In genomic region chr17:35929534-35929933, GRCm38 (mm10) we compare ENCODE assay signal across 24 mouse cellular contexts. TPM values are rescaled to one million over a fixed set of nuclear protein-coding genes. Genes with fewer than 3 reads are reported as not detected.
DNase-seq lines count a peak whose midpoint lies in the region; ATAC-seq and TF ChIP-seq lines count a peak whose summit lies in the region.
"Had no signal": no experiment of that assay in that cellular context is flagged by ENCODE, and none has a peak within 500 bp of the region (broad histone marks: within the 10 kb centered on the region; RNA-seq: fewer than 3 reads in every experiment).

No protein-coding gene starts in this region.

- H3K27ac ChIP-seq in heart, embryonic 10.5 days, result no peak overlapping the region
- no peak overlapping the region for H3K27ac ChIP-seq in liver, adult 2 months (replicated peaks; ENCODE audit: insufficient read depth, low read depth, low read length)
- no peak overlapping the region for H3K27ac ChIP-seq in liver, embryonic 11.5 days (ENCODE audit: low read depth, low read length)
- H3K27ac ChIP-seq in liver, embryonic 13.5 days, result peak overlapping the region; percentile 18; the same call in 1 of the 2 replicates
- H3K27ac ChIP-seq: embryonic facial prominence, embryonic 10.5 days; embryonic facial prominence, embryonic 12.5 days; forebrain, embryonic 13.5 days; forebrain, embryonic 15.5 days had no signal

- peaks cover 74% of the 10 kb centered on the region for H3K36me3 ChIP-seq in heart, embryonic 10.5 days
- H3K36me3 ChIP-seq in liver, adult 2 months (ENCODE audit: control insufficient read depth, insufficient read depth, low read length), result peaks cover 50% of the 10 kb centered on the region
- peaks cover 52% of the 10 kb centered on the region for H3K36me3 ChIP-seq in liver, embryonic 11.5 days (ENCODE audit: control insufficient read depth, insufficient read depth, low read length)
- peaks cover 77% of the 10 kb centered on the region for H3K36me3 ChIP-seq in liver, embryonic 13.5 days

- no peak overlapping the region for H3K9ac ChIP-seq in liver, adult 2 months (ENCODE audit: low read depth, low read length)
- H3K9ac ChIP-seq in liver, embryonic 11.5 days (ENCODE audit: low read depth, low read length), result no peak overlapping the region
- H3K9ac ChIP-seq in liver, embryonic 13.5 days, result no peak overlapping the region
- H3K9ac ChIP-seq: embryonic facial prominence, embryonic 12.5 days; forebrain, embryonic 13.5 days; forebrain, embryonic 15.5 days had no signal

- WGBS in heart, embryonic 10.5 days, result 94% methylated on average over 2 of the region's 2 CpGs
- WGBS in liver, adult 2 months, result 96% methylated on average over 2 of the region's 2 CpGs
- 85% methylated on average over 2 of the region's 2 CpGs for WGBS in liver, embryonic 11.5 days
- WGBS in liver, embryonic 13.5 days (ENCODE audit: insufficient replicate concordance), result 97% methylated on average over 2 of the region's 2 CpGs

- H3K27me3 ChIP-seq in heart, embryonic 10.5 days (ENCODE audit: insufficient read depth, poor library complexity, severe bottlenecking), result no peaks in the 10 kb centered on the region
- no peaks in the 10 kb centered on the region for H3K27me3 ChIP-seq in liver, adult 2 months (ENCODE audit: control insufficient read depth, insufficient read depth, low read length)
- H3K27me3 ChIP-seq in liver, embryonic 11.5 days (replicated peaks; ENCODE audit: control insufficient read depth, insufficient read depth, low read length), result no peaks in the 10 kb centered on the region
- no peaks in the 10 kb centered on the region for H3K27me3 ChIP-seq in liver, embryonic 13.5 days
- H3K27me3 ChIP-seq: CH12.LX; embryonic facial prominence, embryonic 12.5 days; forebrain, embryonic 13.5 days; forebrain, embryonic 15.5 days; Patski had no signal

- TF ChIP-seq CTCF in liver, adult 2 months (IDR thresholded peaks at IDR 0.05; ENCODE audit: low read depth, low read length), result no peak

- H3K4me1 ChIP-seq in heart, embryonic 10.5 days, result 0 out of 2 replicates have a peak, but pooled peaks cover 4% of the 10 kb centered on the region
- H3K4me1 ChIP-seq in liver, adult 2 months (ENCODE audit: control insufficient read depth, insufficient read depth, low read length), result no peaks in the 10 kb centered on the region
- peaks cover 27% of the 10 kb centered on the region for H3K4me1 ChIP-seq in liver, embryonic 11.5 days (replicated peaks; ENCODE audit: control insufficient read depth, insufficient read depth, low read length)
- H3K4me1 ChIP-seq in liver, embryonic 13.5 days (replicated peaks), result peaks cover 49% of the 10 kb centered on the region
- H3K4me1 ChIP-seq: embryonic facial prominence, embryonic 10.5 days; embryonic facial prominence, embryonic 12.5 days; forebrain, embryonic 13.5 days; forebrain, embryonic 15.5 days had no signal

- no peak overlapping the region for H3K4me3 ChIP-seq in heart, embryonic 10.5 days
- H3K4me3 ChIP-seq in liver, adult 2 months (ENCODE audit: insufficient read depth, low read depth, low read length), result no peak overlapping the region
- H3K4me3 ChIP-seq in liver, embryonic 11.5 days (ENCODE audit: low read depth, low read length), result no peak overlapping the region
- no peak overlapping the region for H3K4me3 ChIP-seq in liver, embryonic 13.5 days (replicated peaks)
- H3K4me3 ChIP-seq: embryonic facial prominence, embryonic 10.5 days; embryonic facial prominence, embryonic 12.5 days; forebrain, embryonic 13.5 days; forebrain, embryonic 15.5 days had no signal

- no peaks in the 10 kb centered on the region for H3K9me3 ChIP-seq in heart, embryonic 10.5 days
- H3K9me3 ChIP-seq in liver, embryonic 11.5 days (ENCODE audit: control insufficient read depth, low read length), result no peaks in the 10 kb centered on the region
- no peaks in the 10 kb centered on the region for H3K9me3 ChIP-seq in liver, embryonic 13.5 days (replicated peaks)
- H3K9me3 ChIP-seq: embryonic facial prominence, embryonic 10.5 days; embryonic facial prominence, embryonic 12.5 days; forebrain, embryonic 13.5 days; forebrain, embryonic 15.5 days; G1E had no signal

- H3K79me2 ChIP-seq in liver, adult 2 months (ENCODE audit: control insufficient read depth, insufficient read depth, low read length), result no peaks in the 10 kb centered on the region

- peak; percentile 1 for DNase-seq in cerebellum, adult 9-11 months
- DNase-seq in cerebellum, postnatal 25 days, result no peak
- DNase-seq in heart, embryonic 10.5 days (ENCODE audit: low spot score), result peak; percentile 68
- no peak for DNase-seq in heart, adult 9 months (ENCODE audit: low spot score in 2 of 2)
- DNase-seq in liver, adult 2 months (ENCODE audit: extremely low read depth, low read depth, low spot score), result peak; percentile 3
- no peak for DNase-seq in liver, embryonic 11.5 days (ENCODE audit: low spot score)
- no peak for DNase-seq in liver, embryonic 13.5 days
- no peak for DNase-seq in liver
- DNase-seq: adrenal gland, adult 8-10 months; adrenal gland, postnatal 14 days; adrenal gland, postnatal 36 days; B cell, adult 2 months; cerebellum, adult 11-12 months; cerebellum, adult 9-10 months; cerebellum, postnatal 14 days had no signal

- ATAC-seq in liver, embryonic 11.5 days (replicated peaks; ENCODE audit: low FRiP score), result no peak
- no peak for ATAC-seq in liver, embryonic 13.5 days (ENCODE audit: low read depth)
- ATAC-seq: activated CD4-positive, CD25-positive, alpha-beta regulatory T cell, adult 4 months; CD4-positive, CD25-positive, alpha-beta regulatory T cell, adult 4 months; forebrain, embryonic 13.5 days; forebrain, embryonic 15.5 days; Patski had no signal

- H3K4me2 ChIP-seq in liver, embryonic 11.5 days, result no peak overlapping the region
- no peak overlapping the region for H3K4me2 ChIP-seq in liver, embryonic 13.5 days
- H3K4me2 ChIP-seq: embryonic facial prominence, embryonic 12.5 days; forebrain, embryonic 13.5 days; forebrain, embryonic 15.5 days had no signal

- TF ChIP-seq POLR2A in liver, adult 2 months (IDR thresholded peaks at IDR 0.05; ENCODE audit: extremely low read depth, insufficient read depth, low read length), result no peak

RNA-seq across cellular contexts. Expression of gene Ppp1r10, which starts 13.3 kb away (rescaled TPM):
- 37.6 and 45.2 TPM in 2 replicates for polyA plus RNA-seq in heart, embryonic 10.5 days (2016; fragmentation: Nextera tagmentation; extraction: Ambion mirVana)
- 14.6 and 14.7 TPM in 2 replicates for total RNA-seq in liver, adult 2 months (2014; rRNA removed)
- polyA plus RNA-seq in liver, adult 2 months (2012; rRNA removed), result 15.8 and 30.0 TPM in 2 replicates
- 35.4 and 39.7 TPM in 2 replicates for polyA plus RNA-seq in liver, embryonic 11.5 days (2014; fragmentation: Nextera tagmentation; extraction: Ambion mirVana)
- polyA plus RNA-seq in liver, embryonic 13.5 days (2015; fragmentation: Nextera tagmentation; extraction: Ambion mirVana), result 19.4 and 27.5 TPM in 2 replicates

RNA-seq across cellular contexts. Expression of gene Mrps18b, which starts 13.3 kb away (rescaled TPM):
- polyA plus RNA-seq in heart, embryonic 10.5 days (2016; fragmentation: Nextera tagmentation; extraction: Ambion mirVana), result 99.5 and 111 TPM in 2 replicates
- total RNA-seq in liver, adult 2 months (2014; rRNA removed), result 41.1 and 58.7 TPM in 2 replicates
- 89.5 and 106 TPM in 2 replicates for polyA plus RNA-seq in liver, adult 2 months (2012; rRNA removed)
- 167 and 172 TPM in 2 replicates for polyA plus RNA-seq in liver, embryonic 11.5 days (2014; fragmentation: Nextera tagmentation; extraction: Ambion mirVana)
- polyA plus RNA-seq in liver, embryonic 13.5 days (2015; fragmentation: Nextera tagmentation; extraction: Ambion mirVana), result 105 and 106 TPM in 2 replicates

RNA-seq across cellular contexts. Expression of gene Atat1, which starts 19.7 kb away (rescaled TPM):
- 59.4 and 78.6 TPM in 2 replicates for polyA plus RNA-seq in heart, embryonic 10.5 days (2016; fragmentation: Nextera tagmentation; extraction: Ambion mirVana)
- total RNA-seq in liver, adult 2 months (2014; rRNA removed), result 12.1 and 12.8 TPM in 2 replicates
- 37.4 and 47.5 TPM in 2 replicates for polyA plus RNA-seq in liver, adult 2 months (2012; rRNA removed)
- 39.5 and 40.0 TPM in 2 replicates for polyA plus RNA-seq in liver, embryonic 11.5 days (2014; fragmentation: Nextera tagmentation; extraction: Ambion mirVana)
- polyA plus RNA-seq in liver, embryonic 13.5 days (2015; fragmentation: Nextera tagmentation; extraction: Ambion mirVana), result 9.3 and 9.9 TPM in 2 replicates

RNA-seq across cellular contexts. Expression of gene 2310061I04Rik, which starts 32.3 kb away (rescaled TPM):
- 23.8 and 26.7 TPM in 2 replicates for polyA plus RNA-seq in heart, embryonic 10.5 days (2016; fragmentation: Nextera tagmentation; extraction: Ambion mirVana)
- total RNA-seq in liver, adult 2 months (2014; rRNA removed), result 4.9 and 7.0 TPM in 2 replicates
- polyA plus RNA-seq in liver, adult 2 months (2012; rRNA removed), result 35.3 and 37.4 TPM in 2 replicates
- polyA plus RNA-seq in liver, embryonic 11.5 days (2014; fragmentation: Nextera tagmentation; extraction: Ambion mirVana), result 33.7 and 34.0 TPM in 2 replicates
- 14.3 and 15.1 TPM in 2 replicates for polyA plus RNA-seq in liver, embryonic 13.5 days (2015; fragmentation: Nextera tagmentation; extraction: Ambion mirVana)

RNA-seq across cellular contexts. Expression of gene Abcf1, which starts 40.0 kb away (rescaled TPM):
- 81.6 and 81.8 TPM in 2 replicates for polyA plus RNA-seq in heart, embryonic 10.5 days (2016; fragmentation: Nextera tagmentation; extraction: Ambion mirVana)
- total RNA-seq in liver, adult 2 months (2014; rRNA removed), result 24.1 and 24.6 TPM in 2 replicates
- polyA plus RNA-seq in liver, adult 2 months (2012; rRNA removed), result 41.1 and 43.2 TPM in 2 replicates
- 132 and 134 TPM in 2 replicates for polyA plus RNA-seq in liver, embryonic 11.5 days (2014; fragmentation: Nextera tagmentation; extraction: Ambion mirVana)
- polyA plus RNA-seq in liver, embryonic 13.5 days (2015; fragmentation: Nextera tagmentation; extraction: Ambion mirVana), result 81.3 and 110 TPM in 2 replicates

Comparison
In these comparisons a context has a peak if more than half of its experiments do, and no peak if none do; other contexts are left out.
1. DNase-seq: peak in cerebellum, adult 9-11 months (single experiment), heart, embryonic 10.5 days (single experiment) and liver, adult 2 months (single experiment); none in cerebellum, postnatal 25 days (0 of 2), heart, adult 9 months (0 of 2), liver, embryonic 11.5 days (single experiment), liver, embryonic 13.5 days (single experiment) and liver (single experiment).